Mouse (Mus musculus) left cerebral cortex, adult 2 months (tissue): ENCODE measurements around the gene Ren1. TPM values are rescaled to one million over a fixed set of nuclear protein-coding genes. Genes with fewer than 3 reads are reported as not detected.

Experiments used
- DNase-seq, 2 experiments: peaks; one replicate each; pipeline ENCODE4 v3.0.0; 2021 to 2022; ENCODE audit warnings: low spot score in 2 of 2, mixed read lengths in 1 of 2; ENCODE audit errors: extremely low spot score in 1 of 2
- H3K27ac ChIP-seq: fragments of 200-600 bp; 2 replicates; pipeline ENCODE4 v1.8.1; 2022
- H3K4me3 ChIP-seq: fragments of 200-600 bp; 2 replicates; pipeline ENCODE4 v1.8.1; 2022
- CTCF ChIP-seq: fragments of 200-600 bp; IDR thresholded peaks from 2 replicates; pipeline ENCODE4 v1.8.1; 2022; ENCODE audit warnings: antibody characterized with exemption, mild to moderate bottlenecking, moderate library complexity
- intact Hi-C: fragments of 180-260 bp; cut with DNase I; formaldehyde crosslinking; loops from one replicate; pipeline ENCODE4 v1.15.1; 2025
- total RNA-seq, 2 experiments: library from RNA; stranded (reverse); gene quantifications; 2 replicates each; pipeline ENCODE4 v1.2.3; 2021

Ren1 gene
- total RNA-seq, 2 experiments from 2014 or later: not detected

DNA sequence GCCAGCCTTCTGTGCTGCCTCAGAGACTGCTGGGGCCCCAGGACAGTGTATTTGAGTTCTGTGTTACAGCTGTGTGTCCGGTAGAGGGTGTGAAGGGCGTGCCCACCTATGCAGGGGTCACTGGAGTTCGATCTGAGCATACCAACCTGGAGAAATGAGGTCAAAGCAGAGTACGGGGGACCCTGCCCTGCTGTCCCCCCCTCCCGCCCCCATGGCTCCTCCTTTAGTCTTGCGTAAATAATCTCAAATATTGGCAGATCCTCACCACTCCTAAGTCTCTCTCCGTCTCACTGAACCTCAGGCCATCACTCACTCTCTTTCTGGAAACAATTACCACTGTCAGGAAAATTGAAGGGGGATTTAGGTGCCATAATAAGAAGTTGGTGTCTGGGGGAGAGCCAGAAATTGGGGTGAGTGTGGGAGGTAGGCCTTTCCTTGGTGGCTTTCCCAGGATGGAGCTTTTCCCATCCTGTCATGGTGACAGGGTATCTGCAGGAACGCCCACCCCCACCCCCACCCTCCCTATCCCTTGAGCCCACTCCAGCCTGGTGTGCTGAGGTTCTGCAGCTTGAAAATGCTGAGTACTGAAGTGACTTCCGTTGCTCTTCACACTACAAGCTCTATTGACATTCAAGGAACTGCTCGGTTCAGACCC is 16.8 kb downstream of the Ren1 start:
- TF ChIP-seq CTCF: no peak
- intact Hi-C loops: loop anchor here (5.0 to 10.0 kb wide), 3 partner anchors 130 to 322 kb away; partner anchors contain the start of gene Pik3c2b
- DNase-seq: peak in 1 of 2 experiments; percentile 45
- Histone ChIP-seq H3K4me3 (no peak overlapping the region), H3K27ac (peak overlapping the region; percentile 84)

DNA sequence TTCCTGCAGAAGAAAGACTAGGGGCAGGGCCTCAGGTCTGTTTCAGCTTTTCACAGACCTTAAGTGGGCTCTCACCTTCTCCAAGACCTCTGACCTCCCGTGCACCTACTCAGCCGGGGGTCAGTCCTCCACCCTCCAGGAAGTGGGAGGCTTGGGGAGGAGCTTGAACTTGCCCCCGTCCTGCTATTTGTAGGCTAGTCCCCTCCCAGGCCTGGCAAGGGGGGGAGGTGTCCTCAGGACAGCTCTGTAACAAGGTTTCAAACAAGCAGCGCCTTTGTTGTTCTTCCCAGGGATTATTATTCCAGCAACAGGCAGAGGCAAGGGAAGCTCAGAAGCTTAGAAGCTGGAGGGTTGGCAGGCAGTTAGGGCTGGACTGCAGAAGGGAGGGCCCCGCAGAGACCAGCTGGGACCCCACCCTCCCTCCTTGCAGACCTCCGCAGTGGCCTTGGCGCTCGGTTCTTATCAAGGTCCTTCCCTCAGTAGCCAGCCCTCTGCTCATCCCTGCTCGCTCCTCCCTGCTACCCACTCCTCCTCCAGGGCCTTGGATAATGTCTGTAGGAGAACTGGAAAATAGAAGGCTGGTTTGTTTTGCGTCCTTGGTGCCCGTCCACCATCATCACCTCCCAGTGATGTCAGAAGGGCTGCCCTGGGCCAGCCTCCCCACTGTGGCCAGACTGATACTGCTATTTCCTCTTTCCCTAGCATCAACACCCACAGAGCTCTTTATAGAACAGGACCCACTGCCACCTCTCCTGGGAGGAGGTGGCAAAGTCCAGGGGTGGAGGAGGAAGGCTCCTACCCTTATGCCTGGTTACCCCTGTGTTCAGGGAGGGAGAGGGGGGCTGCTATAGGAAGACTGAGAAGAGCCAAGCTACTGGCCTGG is 17.5 kb downstream of the Ren1 start:
- Histone ChIP-seq H3K4me3 (no peak overlapping the region), H3K27ac (peak overlapping the region; percentile 84)
- intact Hi-C loops: loop anchor here (5.0 to 10.0 kb wide), 3 partner anchors 131 to 323 kb away; partner anchors contain the start of gene Pik3c2b
- no peak for DNase-seq
- TF ChIP-seq CTCF: no peak

- intact Hi-C loops: loop anchor here (5.0 to 10.0 kb wide), 3 partner anchors 131 to 324 kb away; partner anchors contain the start of gene Pik3c2b
- no peak for TF ChIP-seq CTCF
- peak in 1 of 2 experiments; percentile 76 for DNase-seq
- H3K27ac ChIP-seq: peak overlapping the region; percentile 84
- H3K4me3 ChIP-seq: no peak overlapping the region
Observed at GRCm38 (mm10) chr1:133368644-133369043, 18.3 kb downstream of the Ren1 start.

- DNase-seq: no peak
- H3K4me3 ChIP-seq: no peak overlapping the region
- H3K27ac ChIP-seq: no peak overlapping the region
- intact Hi-C loops: no loop called here
- TF ChIP-seq CTCF: no peak
Observed at GRCm38 (mm10) chr1:133370352-133370751, 20.0 kb downstream of the Ren1 start.

DNA sequence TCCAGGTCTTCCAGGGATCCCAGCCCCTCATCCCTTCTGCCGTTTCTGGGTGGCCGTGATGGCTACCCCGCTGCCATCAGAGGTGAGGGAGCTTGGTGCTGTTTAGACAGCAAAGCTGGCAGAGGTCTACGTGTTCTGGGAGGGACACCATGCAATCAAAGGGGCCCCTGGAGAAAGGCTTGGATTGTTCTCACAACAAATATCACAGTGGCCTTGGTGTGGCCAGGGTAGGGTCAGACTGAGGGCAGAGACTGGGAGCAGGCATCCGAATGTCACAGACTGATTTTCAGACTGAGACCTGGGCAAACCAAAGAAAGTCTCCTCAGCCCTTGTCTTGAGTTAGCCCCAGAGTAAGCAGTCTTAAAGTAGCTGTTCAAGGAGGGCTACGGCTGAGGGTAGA is 21.1 kb downstream of the Ren1 start:
- DNase-seq: no peak
- Histone ChIP-seq H3K27ac (no peak overlapping the region), H3K4me3 (no peak overlapping the region)
- no peak for TF ChIP-seq CTCF
- intact Hi-C loops: no loop called here

DNA sequence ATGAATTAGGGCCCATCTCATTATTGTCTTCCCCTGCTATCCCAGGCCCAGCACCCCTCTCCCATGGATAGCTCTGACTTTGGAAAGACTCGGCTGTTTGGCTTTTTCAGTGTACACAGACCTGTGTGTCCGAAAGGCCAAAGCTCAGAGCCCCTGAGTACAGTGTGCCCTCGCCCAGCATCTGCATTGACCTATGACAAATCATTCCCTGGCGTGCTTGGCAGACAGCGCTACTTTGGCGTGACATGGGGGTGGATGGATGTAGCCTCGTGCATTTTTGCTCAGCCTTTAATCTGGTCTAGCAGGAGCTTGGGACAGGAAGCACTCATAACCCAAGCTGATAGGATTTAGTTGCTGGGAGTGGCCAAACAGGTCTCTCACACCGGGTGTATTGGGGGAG is 21.8 kb downstream of the Ren1 start:
- Histone ChIP-seq H3K4me3 (no peak overlapping the region), H3K27ac (no peak overlapping the region)
- intact Hi-C loops: no loop called here
- TF ChIP-seq CTCF: no peak
- no peak for DNase-seq

- intact Hi-C loops: no loop called here
- TF ChIP-seq CTCF: no peak
- DNase-seq: no peak
- no peak overlapping the region for H3K27ac ChIP-seq
- H3K4me3 ChIP-seq: no peak overlapping the region
Observed at GRCm38 (mm10) chr1:133375696-133376346, 25.5 kb downstream of the Ren1 start.

DNA sequence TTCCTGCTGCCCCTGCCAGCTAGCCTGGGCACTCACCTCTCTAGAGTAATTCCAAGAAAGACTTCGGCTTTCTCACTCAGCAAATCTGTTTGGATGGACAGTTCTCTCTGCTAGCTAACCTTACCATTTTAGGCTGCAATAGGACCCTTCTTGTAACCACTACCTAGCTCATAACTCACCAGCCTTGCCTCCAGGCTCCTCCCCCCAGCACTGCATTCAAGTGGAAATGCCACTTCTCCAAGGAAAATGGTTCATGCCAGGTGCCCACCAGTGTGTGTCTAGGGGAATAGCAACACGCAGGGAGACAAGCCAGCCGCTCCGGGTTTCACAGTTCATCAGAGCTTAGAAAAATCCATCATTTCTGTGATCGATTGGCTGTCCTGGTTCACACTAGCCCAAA is 27.2 kb downstream of the Ren1 start:
- H3K27ac ChIP-seq: no peak overlapping the region
- no peak for TF ChIP-seq CTCF
- DNase-seq: no peak
- intact Hi-C loops: no loop called here
- H3K4me3 ChIP-seq: no peak overlapping the region

DNA sequence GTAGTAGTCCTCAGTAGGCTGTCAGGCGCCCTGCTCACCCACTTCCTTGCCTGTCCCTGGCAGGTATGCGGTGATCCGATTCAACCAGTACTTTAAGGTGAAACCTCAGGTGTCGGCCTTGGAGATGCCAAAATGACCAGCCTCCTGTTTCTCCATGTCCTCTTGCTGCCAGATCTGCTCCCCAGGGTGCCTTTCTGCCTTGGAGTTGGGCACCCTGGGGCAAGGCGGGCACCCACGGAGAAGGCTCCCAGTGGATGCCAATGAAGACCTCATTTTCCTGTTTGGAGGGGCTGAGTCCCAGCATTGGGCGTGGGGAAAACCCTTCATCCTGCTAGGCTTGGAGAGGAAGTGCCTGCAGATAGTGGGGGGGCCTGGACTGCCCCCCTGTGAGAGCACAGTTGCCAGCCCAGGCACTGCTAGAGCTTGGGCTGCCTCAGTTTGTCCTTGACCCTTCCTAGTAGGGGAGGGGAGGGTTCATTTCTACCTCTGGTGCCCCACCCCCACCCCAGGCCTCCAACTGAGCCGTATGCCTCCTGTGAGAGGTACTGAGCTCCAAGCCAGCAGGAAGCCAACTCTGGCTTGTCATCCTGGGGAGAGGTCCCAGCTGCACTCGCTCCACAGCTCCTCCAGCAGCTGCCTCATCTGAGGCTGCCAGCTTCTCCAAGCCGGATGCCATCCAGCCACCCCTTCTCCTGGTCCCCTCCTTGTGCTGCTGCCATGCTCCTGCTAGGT is 29.1 kb downstream of the Ren1 start:
- DNase-seq: no peak
- Histone ChIP-seq H3K27ac (no peak overlapping the region), H3K4me3 (no peak overlapping the region)
- TF ChIP-seq CTCF: no peak
- intact Hi-C loops: no loop called here

DNA sequence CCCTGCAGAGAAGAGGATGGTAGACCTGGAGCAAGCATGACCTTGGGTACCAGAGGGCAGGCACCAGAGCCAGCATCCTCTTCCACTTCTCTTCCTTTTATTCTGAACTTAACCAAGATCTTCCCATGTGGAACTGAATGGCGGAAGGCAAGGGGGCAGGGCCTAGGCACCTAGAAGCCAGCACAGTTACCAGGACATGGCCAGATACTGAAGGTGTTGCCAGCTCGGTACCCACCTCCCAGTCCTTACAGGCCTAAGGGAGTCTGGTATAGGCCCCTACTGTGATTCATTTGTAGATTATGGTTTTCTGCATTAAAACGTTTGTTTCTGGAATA is 29.6 kb downstream of the Ren1 start:
- Histone ChIP-seq H3K4me3 (no peak overlapping the region), H3K27ac (no peak overlapping the region)
- TF ChIP-seq CTCF: no peak
- DNase-seq: no peak
- intact Hi-C loops: loop anchor here (5.0 kb wide), 1 partner anchor 112 kb away; no protein-coding TSS in a partner anchor

DNA sequence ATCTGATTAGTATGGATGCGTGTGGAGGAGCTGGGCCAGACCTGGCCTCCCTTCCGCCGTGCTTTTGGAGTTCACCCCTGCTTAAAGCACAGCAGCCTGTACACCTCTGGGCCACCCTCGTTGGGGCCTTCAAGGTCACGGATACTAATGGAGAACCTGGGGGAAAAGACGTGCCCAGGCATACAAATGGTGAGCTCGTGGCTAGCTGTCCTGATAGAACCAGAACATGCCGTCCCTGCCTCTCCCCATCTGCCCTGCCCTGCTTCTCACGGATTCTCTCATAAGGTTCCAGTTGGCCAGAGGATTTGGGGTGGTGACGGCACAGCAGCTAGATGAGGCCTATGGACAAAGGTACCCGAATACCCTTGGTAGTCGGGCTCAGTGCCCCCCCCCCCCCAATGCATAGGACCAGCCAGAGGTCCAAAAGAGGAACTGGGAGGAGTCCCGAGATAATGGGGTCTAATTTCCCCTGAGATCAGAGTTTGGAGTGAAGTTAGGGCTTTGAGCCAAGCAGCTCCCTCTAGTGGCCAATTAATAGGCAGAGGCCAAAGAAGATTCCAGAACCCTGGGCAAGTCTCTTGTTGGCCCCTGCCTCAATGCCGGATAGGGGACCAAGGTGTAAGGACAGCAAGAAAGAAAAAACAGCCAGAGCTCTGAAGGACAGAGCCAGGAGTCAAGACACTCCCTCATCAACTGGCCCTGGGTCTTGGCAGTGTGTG is 30.2 kb downstream of the Ren1 start:
- peak; percentile 73 for TF ChIP-seq CTCF
- intact Hi-C loops: loop anchor here (5.0 kb wide), 1 partner anchor 112 kb away; no protein-coding TSS in a partner anchor

More for the DNA sequence above, 30.2 kb downstream of the Ren1 start:
- no peak for DNase-seq
- Histone ChIP-seq H3K4me3 (no peak overlapping the region), H3K27ac (no peak overlapping the region)
